Mouse (Mus musculus) T-cell, adult 2 months (primary cell): Measurements from ENCODE around the gene AI597479.
"Not testable (repeated sequence)": the region's sequence is repeated elsewhere in the genome, so short reads cannot be mapped to it uniquely, and the experiment has no call there.

Source experiments
- DNase-seq: peaks from one replicate; pipeline ENCODE4 v3.0.0; 2022; ENCODE audit warnings: low spot score

AI597479 gene

DNA sequence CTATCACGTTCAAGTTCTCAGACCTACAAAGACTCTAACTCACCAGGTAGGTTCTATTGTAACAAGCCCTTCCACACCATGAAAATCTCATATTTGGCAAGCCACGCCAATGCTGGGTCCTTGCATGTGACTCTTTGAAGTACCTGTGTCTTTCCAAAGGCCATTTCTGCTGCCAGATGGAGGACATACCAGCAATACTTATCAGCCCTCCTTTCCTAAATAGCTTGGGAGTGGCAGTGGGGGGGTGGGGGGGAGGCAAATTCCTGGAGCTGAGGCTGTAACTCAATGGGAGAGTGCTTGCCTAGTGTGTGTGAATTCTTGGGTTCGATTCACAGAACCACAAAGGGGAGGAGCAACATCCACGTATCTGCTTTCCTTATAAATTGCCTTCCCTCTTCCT, 26.2 kb downstream of the AI597479 start:
- no peak for DNase-seq

DNA sequence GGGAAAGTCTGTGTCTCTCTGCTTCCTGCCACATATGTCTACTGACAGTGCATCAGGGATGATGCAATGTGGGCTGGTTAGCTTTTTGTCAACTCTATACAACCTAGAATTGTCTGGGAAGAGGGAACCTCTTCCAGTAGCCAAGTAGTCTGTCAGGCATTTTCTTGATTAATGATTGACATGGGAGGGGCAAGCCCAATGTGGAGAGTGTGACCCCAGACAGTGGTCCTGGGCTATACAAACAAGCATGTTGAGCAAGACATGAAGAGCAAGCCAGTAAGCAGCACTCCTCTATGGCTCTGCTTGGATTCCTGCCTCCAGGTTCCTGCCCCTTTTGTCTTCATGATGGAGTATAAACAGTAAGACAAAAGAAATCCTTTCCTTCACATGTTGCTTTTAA, 28.7 kb downstream of the AI597479 start:
- no peak for DNase-seq

DNA sequence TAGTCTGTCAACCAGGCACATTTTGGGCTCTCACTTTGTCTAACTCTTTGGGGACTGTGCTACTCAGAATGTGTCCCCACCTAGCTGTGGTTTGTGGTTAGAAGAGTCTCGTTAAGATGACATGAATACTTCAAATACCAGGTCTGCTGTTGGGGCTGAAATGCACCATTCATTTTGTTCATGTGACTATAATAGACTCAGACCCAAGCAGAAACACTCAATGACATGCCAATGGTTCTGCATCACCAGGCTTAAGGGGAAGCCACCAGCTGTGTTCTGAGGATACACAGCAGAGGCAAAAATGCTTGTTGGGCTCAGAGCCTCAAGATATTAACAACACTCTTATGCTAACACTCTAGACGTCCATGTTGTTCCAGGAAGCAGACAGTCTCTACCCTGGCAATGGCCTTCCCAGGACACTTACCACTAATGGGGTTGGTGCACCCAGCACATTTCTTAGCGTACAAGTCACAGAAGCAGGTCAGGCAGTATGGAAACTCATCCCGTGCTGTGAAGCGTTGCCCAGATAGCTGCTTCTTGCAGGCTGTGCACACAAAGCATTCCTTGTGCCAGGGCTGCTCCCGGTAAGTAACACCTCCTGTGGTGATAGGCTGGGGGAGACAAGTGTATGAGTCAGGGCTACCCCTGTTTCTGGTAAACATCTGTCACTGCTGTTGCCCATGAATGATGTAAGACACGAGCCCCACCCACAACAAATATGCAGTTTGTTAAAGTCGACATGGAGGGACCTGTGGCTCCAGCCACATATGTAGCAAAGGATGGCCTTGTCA, 29.5 kb downstream of the AI597479 start:
- DNase-seq: no peak

DNA sequence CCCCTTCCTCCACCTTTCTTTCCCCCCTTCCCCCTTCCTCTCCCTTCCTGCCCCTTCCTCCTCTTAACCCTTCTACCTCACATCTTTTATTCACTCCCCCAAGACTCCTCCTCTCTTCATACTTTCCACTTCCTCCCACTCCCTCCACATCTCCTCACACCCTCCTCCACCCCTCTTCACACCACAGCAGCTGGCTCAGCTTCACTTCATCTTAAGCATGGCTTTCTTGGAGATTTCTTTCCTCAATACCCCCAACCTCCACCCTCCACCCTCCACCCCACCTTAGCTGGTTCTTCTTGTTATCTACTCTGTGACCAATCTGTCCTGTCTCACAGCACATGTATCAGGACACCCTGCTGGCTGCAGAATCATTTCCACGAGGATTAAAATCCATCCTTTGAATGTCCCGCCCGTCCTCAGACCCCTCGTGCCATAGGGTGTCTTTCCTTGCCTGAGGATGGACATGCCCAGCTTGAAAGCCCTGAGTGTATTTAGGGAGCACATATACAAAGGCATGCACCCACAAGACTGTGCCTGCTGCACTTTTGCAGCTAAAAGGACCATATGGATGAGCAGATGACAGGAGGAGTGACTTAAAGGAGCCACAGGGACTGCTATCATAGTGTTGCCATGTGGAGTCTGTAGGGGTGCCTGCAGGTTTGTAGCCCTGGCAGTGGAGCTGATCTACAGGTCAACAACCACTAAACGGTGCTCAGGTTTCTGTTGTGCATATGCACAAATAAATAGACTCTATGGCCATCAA, 31.9 kb downstream of the AI597479 start:
- no peak for DNase-seq

DNA sequence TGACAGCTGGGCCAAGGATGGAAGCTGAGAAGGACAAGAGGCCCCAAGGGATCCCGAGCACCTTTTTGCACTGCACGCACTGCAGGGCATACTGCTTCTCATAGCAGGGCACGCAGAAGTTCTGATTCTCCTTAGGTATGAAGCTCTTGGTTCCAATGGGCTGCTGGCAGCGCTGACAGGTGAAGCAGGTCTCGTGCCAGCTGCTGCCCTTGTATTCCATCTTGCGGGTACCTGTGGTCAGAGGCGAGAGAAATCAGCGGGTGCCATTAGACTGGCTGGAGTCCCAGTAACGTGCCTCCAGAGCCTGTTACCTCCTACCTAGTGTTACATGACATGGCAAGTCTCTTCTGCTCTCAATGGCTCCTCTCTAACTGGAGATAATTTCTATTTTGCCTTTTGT, 33.1 kb downstream of the AI597479 start:
- no peak for DNase-seq

- DNase-seq: not testable (repeated sequence)
Observed at GRCm38 (mm10) chr1:43136488-43137029, 38.0 kb downstream of the AI597479 start.

GRCm38 (mm10) chr1:43137334-43137733, 38.8 kb downstream of the AI597479 start:
- no peak for DNase-seq

GRCm38 (mm10) chr1:43138268-43138812, 39.8 kb downstream of the AI597479 start:
- DNase-seq: no peak

DNA sequence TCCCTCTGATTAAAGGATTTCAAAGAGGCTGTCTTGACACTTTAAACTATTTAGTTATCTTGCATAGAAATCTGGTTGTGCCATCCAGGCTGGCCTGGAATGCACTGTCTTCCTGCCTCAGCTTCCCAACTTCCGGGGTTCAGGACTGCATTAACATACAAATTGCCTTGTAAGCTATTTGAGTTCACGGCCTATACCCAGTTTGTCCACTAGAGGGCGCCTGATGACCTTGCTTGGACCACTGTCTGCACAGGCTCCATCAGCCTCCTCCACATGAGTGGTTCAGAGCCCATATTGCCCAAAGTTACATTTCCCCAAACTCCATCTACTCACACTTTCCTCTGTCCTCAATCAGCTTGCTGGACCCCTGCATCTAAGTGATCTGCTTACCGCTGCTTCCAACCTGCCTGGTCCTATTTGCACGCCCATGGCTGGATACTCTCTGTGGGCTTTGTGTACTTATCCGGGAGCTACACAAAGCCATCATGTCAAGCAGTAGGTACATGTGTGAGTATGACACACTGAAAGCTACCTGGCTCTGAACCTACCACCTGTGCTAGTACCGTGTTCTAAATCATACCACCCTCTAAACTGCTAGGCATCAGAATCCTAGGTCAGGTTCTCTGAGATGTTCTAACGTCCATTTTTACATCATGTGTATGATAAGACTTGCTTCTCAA, 41.2 kb downstream of the AI597479 start:
- DNase-seq: peak; percentile 74

- no peak for DNase-seq
Observed at GRCm38 (mm10) chr1:43141555-43141961, 43.0 kb downstream of the AI597479 start.

- no peak for DNase-seq
Observed at GRCm38 (mm10) chr1:43142849-43143248, 44.3 kb downstream of the AI597479 start.

- no peak for DNase-seq
Observed at GRCm38 (mm10) chr1:43143284-43143683, 44.8 kb downstream of the AI597479 start.

GRCm38 (mm10) chr1:43143791-43144190, 45.3 kb downstream of the AI597479 start:
- no peak for DNase-seq

DNA sequence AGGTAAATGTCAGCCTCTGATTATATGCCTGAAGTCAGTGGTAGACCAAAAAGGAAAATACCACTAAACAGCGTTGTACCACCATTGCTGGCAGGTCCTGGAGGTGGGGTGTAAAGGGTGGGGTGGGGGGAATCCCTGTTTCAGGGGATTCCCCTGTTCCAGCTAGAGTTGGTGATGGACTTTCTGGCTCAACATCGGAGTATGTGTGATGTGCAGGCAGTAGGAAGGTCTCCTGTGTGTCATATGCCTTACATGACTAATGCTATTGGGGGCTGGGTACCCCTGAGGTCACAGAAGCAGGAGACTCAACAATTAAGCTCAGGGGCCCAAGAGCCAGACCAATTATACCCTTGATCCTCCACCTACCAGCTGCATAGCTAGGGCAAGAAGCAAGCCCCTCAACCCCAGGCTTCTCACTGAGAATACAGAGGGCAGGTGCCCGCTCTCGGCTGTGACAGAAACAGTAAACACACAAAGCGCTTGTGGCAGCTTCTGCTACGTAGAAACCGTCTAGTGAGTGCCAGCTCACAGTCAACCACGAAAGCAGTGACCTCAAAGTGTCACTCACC, 45.9 kb downstream of the AI597479 start:
- DNase-seq: no peak

DNA sequence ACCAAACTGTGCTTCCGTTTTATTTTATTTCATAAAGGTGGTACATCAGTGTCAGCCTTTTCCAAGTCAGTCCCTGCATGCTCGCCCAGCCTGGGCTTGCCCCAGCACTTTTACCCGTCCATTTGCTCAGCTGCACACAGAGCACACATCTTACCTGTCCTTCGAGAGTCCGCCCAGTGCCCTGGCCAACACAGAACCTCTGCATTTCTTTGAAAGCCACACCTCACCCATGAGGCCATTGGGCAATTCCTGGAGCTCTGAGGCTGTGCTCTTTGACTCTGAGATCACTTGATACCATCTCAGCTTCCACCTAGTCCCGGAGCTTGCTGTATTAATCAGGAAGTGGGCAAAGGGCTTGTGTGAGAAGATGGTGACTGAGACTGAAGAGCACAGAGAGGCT, 46.9 kb downstream of the AI597479 start:
- DNase-seq: no peak

- DNase-seq: no peak
Observed at GRCm38 (mm10) chr1:43147474-43147873, 49.0 kb downstream of the AI597479 start.

DNA sequence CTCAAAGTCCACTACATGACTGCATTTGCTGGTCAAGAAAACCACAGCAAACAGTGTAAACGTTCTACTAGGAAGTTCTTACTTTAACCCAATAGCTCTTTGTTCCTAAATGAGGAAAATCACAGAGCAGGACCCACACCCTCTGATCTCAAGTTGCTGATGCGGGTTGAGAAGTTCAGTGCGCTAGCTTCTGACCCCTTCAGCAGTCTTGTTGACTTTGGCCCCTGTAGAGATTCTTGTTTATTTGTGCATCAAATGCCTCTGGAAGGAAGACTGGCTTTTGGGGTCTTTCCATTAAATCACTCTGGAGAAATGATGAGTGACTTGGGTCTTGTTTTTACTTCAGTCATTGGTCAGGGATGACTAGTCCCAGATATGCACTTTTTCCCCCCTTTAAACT, 51.7 kb downstream of the AI597479 start:
- DNase-seq: no peak

GRCm38 (mm10) chr1:43152626-43153025, 54.1 kb downstream of the AI597479 start:
- no peak for DNase-seq

- no peak for DNase-seq
Observed at GRCm38 (mm10) chr1:43153538-43153937, 55.0 kb downstream of the AI597479 start.

GRCm38 (mm10) chr1:43154491-43154890, 56.0 kb downstream of the AI597479 start:
- DNase-seq: no peak

DNA sequence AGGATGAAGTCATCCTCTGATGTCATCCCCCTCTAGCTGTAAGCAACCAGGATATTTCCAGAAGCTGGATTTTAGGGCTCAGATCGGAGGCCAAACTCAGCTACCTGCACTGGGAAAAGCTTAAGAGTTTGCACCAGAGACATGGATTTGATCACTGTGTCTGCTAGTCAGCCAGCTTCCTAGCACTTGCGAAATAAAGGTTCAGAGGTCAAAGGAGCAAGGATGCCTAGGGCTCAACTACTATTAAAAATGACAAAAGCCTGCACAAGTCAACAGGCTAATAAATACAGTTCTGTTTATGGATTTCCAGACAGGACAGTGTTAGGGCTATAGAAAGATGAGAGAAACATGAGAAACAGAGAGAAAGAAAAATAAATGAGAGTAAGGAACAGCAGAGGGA, 59.4 kb downstream of the AI597479 start:
- no peak for DNase-seq

- DNase-seq: no peak
Observed at GRCm38 (mm10) chr1:43159429-43159828, 60.9 kb downstream of the AI597479 start.
